8 mouse cellular contexts compared by ENCODE assay signal in genomic region chr12:81806759-81807528, GRCm38 (mm10). TPM values are rescaled to one million over a fixed set of nuclear protein-coding genes. Genes with fewer than 3 reads are reported as not detected.
A peak's percentile ranks its signal among the peaks of the same experiment; 100 is the strongest.
DNase-seq lines count a peak whose midpoint lies in the region; ATAC-seq and TF ChIP-seq lines count a peak whose summit lies in the region.

No protein-coding gene starts in this region.

- WGBS in heart, embryonic 15.5 days, result 4% methylated on average over 17 of the region's 17 CpGs
- WGBS in kidney, postnatal 0 days, result 16% methylated on average over 17 of the region's 17 CpGs

- H3K27ac ChIP-seq in heart, embryonic 15.5 days, result peak overlapping the region; percentile 24
- H3K27ac ChIP-seq in kidney, postnatal 0 days, result no peak overlapping the region

- TF ChIP-seq CTCF in kidney, postnatal 0 days (IDR thresholded peaks at IDR 0.05; ENCODE audit: low read depth), result no peak

- H3K9ac ChIP-seq in heart, embryonic 15.5 days, result peak overlapping the region; percentile 4; the same call in 1 of the 2 replicates
- peak overlapping the region; percentile 38; the same call in 1 of the 2 replicates for H3K9ac ChIP-seq in kidney, postnatal 0 days (ENCODE audit: low read depth, low read length)

- H3K4me1 ChIP-seq in heart, embryonic 15.5 days (replicated peaks), result peaks cover 24% of the 10 kb centered on the region
- H3K4me1 ChIP-seq in kidney, postnatal 0 days (replicated peaks; ENCODE audit: insufficient read depth, low read length), result 0 out of 2 replicates have a peak, but pooled peaks cover 3% of the 10 kb centered on the region

- peak overlapping the region; percentile 73 for H3K4me2 ChIP-seq in heart, embryonic 15.5 days
- H3K4me2 ChIP-seq in kidney, postnatal 0 days (ENCODE audit: low read length), result peak overlapping the region; percentile 75

- peak; percentile 76 for DNase-seq in 416B (ENCODE audit: low read depth)
- peak; percentile 67 for DNase-seq in ZHBTc4 (ENCODE audit: low read depth, low spot score)
- peak; percentile 60 for DNase-seq in embryo, embryonic 11 days
- peak; percentile 73 for DNase-seq in kidney, postnatal 0 days (ENCODE audit: low spot score)
- DNase-seq in lung, postnatal 36 days, result peak; percentile 84
- DNase-seq in spleen, postnatal 4 days (ENCODE audit: low spot score in 2 of 2), result peak; percentile 58 to 79
- no peak for DNase-seq in left cerebral cortex, postnatal 14 days (ENCODE audit: low spot score in 2 of 2)

- no peaks in the 10 kb centered on the region for H3K36me3 ChIP-seq in heart, embryonic 15.5 days
- H3K36me3 ChIP-seq in kidney, postnatal 0 days (ENCODE audit: insufficient read depth, low read length), result no peaks in the 10 kb centered on the region

- no peaks in the 10 kb centered on the region for H3K9me3 ChIP-seq in heart, embryonic 15.5 days (replicated peaks)
- H3K9me3 ChIP-seq in kidney, postnatal 0 days (replicated peaks; ENCODE audit: low read length), result no peaks in the 10 kb centered on the region

- intact Hi-C loops in left cerebral cortex, postnatal 14 days (cut with DNase I), result loop anchor here (5.0 kb wide), 1 partner anchor 50 kb away; no protein-coding TSS in a partner anchor

- peak; percentile 69; the same call in 1 of the 2 replicates for ATAC-seq in heart, embryonic 15.5 days (replicated peaks; ENCODE audit: insufficient number of reproducible peaks, insufficient read depth, low FRiP score, low read depth)
- ATAC-seq in kidney, postnatal 0 days (replicated peaks; ENCODE audit: low FRiP score, low read depth), result no peak

- peak overlapping the region; percentile 45 for H3K4me3 ChIP-seq in heart, embryonic 15.5 days
- peak overlapping the region; percentile 30 for H3K4me3 ChIP-seq in kidney, postnatal 0 days (replicated peaks; ENCODE audit: low read depth, low read length)

- H3K27me3 ChIP-seq in heart, embryonic 15.5 days, result no peaks in the 10 kb centered on the region
- no peaks in the 10 kb centered on the region for H3K27me3 ChIP-seq in kidney, postnatal 0 days (ENCODE audit: insufficient read depth, low read length)

RNA-seq across cellular contexts. Expression of gene Map3k9, which starts 26.0 kb away (rescaled TPM):
- 0.19 and 0.30 TPM in 2 replicates for polyA plus RNA-seq in heart, embryonic 15.5 days (2015; fragmentation: Nextera tagmentation; extraction: Ambion mirVana)
- 1.3 and 1.4 TPM in 2 replicates for polyA plus RNA-seq in kidney, postnatal 0 days (2015; fragmentation: Nextera tagmentation; extraction: Ambion mirVana)
- 10 to 100 TPM; 66.0 to 66.9 TPM for total RNA-seq in left cerebral cortex, postnatal 14 days (2021)

RNA-seq across cellular contexts. Expression of gene Pcnx, which starts 52.9 kb away (rescaled TPM):
- 8.6 and 9.8 TPM in 2 replicates for polyA plus RNA-seq in heart, embryonic 15.5 days (2015; fragmentation: Nextera tagmentation; extraction: Ambion mirVana)
- 8.9 and 9.2 TPM in 2 replicates for polyA plus RNA-seq in kidney, postnatal 0 days (2015; fragmentation: Nextera tagmentation; extraction: Ambion mirVana)
- 100 to 1,000 TPM; 103 to 119 TPM for total RNA-seq in left cerebral cortex, postnatal 14 days (2021)

Comparison
In these comparisons a context has a peak if more than half of its experiments do, and no peak if none do; other contexts are left out.
1. DNase-seq: peak in 416B (single experiment), ZHBTc4 (single experiment), embryo, embryonic 11 days (single experiment), kidney, postnatal 0 days (single experiment), lung, postnatal 36 days (single experiment) and spleen, postnatal 4 days (2 of 2); none in left cerebral cortex, postnatal 14 days (0 of 2).